Mouse (Mus musculus): Measurements from ENCODE around the gene Zmynd10.

GRCm38 (mm10) chr9:107583174-107583573 is 36.1 kb downstream of the Zmynd10 start:
- TF ChIP-seq POLR2A (IDR thresholded peaks at IDR 0.05; ENCODE audit: extremely low read depth, insufficient read depth, low read length): no peak
- no peak for TF ChIP-seq CTCF (IDR thresholded peaks at IDR 0.05; ENCODE audit: low read depth, low read length)
